Mouse (Mus musculus) ZHBTc4 (cell line): ENCODE results near the gene Gosr1.
"Not testable (repeated sequence)": the region's sequence is repeated elsewhere in the genome, so short reads cannot be mapped to it uniquely, and the experiment has no call there.

ENCODE experiments used
- DNase-seq: peaks from one replicate; pipeline ENCODE4 v3.0.0-alpha.2; 2011; ENCODE audit warnings: low read depth, low spot score

Gene Gosr1

GRCm38 (mm10) chr11:76734560-76734959 is 28.8 kb downstream of the Gosr1 start:
- no peak for DNase-seq

- DNase-seq = no peak
Observed at GRCm38 (mm10) chr11:76730650-76731049, 32.7 kb downstream of the Gosr1 start.

- DNase-seq = no peak
Observed at GRCm38 (mm10) chr11:76728093-76728492, 35.3 kb downstream of the Gosr1 start.

GRCm38 (mm10) chr11:76723911-76724310 is 39.5 kb downstream of the Gosr1 start:
- no peak for DNase-seq

- no peak for DNase-seq
Observed at GRCm38 (mm10) chr11:76717000-76717399, 46.4 kb downstream of the Gosr1 start.

- DNase-seq = peak; percentile 46
Observed at GRCm38 (mm10) chr11:76709625-76710452, 53.5 kb downstream of the Gosr1 start.

GRCm38 (mm10) chr11:76708881-76709280 is 54.5 kb downstream of the Gosr1 start:
- no peak for DNase-seq

GRCm38 (mm10) chr11:76708066-76708465 is 55.3 kb downstream of the Gosr1 start:
- DNase-seq = no peak

GRCm38 (mm10) chr11:76707656-76708055 is 55.7 kb downstream of the Gosr1 start:
- DNase-seq = no peak

GRCm38 (mm10) chr11:76699626-76700025 is 63.8 kb downstream of the Gosr1 start:
- no peak for DNase-seq

GRCm38 (mm10) chr11:76695810-76696209 is 67.6 kb downstream of the Gosr1 start:
- DNase-seq = peak; percentile 74

- DNase-seq = no peak
Observed at GRCm38 (mm10) chr11:76692096-76692495, 71.3 kb downstream of the Gosr1 start.

GRCm38 (mm10) chr11:76685604-76686003 is 77.8 kb downstream of the Gosr1 start:
- DNase-seq = no peak

GRCm38 (mm10) chr11:76679508-76679907 is 83.9 kb downstream of the Gosr1 start, which contains the start of gene Trarg1:
Trarg1 (plus strand) TSS chr11:76679808.
- not testable (repeated sequence) for DNase-seq
